Mouse (Mus musculus): ENCODE data around the gene Fggy.

Gene Fggy

DNA sequence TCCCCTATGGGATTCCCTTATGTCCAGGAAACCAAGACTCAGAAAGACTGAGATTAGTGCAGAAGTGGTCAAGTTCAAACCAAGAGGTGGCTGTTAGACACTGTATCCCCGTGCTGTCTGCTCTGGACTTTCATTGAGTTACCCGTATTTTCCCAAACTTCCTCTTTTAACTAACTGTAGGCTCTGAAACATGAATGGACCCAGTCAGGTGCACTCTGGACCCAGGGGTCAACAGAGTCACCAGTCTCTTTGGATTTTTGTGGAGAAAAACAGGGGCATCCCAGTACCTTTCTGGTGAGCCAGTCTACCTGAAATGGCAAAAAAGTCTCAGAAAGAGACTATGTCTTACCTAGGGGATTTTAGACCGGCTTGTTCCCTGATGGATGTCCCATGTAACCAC, 33.6 kb downstream of the Fggy start:
- DNase-seq (ENCODE audit: low spot score): no peak

DNA sequence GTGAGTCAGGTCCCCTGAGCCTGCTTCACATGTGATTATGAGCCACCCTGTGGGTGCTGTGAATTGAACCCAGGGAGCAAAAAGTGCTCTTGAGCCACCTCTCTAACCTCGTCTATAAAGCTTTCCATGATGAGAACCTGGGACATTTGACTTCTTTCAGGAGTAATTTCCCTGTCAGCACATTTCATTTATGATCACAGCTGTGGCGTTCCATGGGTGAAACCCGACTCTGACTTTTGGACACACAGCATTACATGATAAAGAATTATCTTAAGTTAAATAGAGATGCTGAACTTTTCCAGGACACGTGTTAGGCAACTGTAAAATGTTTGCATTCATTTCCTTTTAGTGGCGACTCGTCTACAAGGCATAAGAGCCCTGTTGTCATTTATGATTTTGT, 39.9 kb downstream of the Fggy start:
- no peak for DNase-seq (ENCODE audit: low spot score)

DNA sequence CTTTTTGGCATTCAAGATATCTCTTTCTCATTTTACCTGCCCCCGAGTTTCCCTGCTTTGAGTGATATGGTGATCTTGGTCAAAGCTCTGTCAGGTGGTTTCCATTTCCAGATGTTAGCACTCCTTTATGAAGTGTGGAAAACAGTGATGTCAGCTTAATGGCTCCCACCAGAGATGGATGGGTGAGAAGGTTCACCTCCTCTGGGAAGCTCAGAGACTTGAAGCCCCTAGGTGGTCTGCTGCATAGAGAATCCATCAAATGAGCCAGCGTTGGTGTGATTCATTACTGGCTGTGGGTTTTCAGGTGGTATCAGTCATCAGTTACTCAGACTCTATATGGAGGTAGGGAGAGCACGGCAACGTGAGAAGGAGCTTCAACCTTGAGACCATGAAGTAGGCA, 44.5 kb downstream of the Fggy start:
- DNase-seq (ENCODE audit: low spot score): no peak

DNA sequence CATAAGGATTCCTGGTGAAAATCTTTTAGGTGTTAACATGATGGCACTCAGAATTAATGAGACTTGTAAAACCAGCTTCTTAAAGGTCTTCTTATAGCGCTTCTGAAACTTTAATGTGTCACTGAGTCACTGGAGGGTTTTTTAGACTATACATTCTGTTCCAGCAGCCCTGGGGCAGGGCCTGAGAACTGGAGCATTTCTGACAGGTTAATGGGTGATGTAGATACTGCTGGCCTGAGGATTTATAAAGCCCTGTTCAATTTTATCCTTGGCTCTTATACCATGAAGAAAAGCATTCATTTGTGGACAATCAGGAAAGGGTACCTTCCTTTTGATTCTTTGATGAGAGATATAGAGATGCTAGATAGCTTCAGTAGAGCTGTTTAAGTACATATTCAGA, 45.9 kb downstream of the Fggy start:
- DNase-seq (ENCODE audit: low spot score): no peak

DNA sequence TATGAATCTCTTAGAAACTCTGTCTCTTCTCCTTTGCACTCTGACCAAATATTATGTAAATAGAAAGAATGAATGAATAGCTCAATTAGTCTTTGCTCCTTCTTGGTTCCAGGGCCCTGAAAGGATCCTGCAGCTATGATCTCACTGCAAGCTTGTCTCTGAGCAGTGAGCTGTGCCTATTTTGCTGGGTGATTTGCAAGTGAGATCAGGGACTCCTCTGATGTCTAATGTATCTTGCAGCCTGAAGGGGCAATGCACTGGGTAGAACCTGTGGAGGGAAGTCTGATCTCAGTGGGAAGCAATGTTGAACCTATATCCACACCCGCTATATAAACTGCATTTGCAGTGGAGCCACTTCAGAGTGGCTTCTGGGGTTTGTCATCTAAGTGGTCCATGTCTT, 53.4 kb downstream of the Fggy start:
- no peak for DNase-seq (ENCODE audit: low spot score)

DNA sequence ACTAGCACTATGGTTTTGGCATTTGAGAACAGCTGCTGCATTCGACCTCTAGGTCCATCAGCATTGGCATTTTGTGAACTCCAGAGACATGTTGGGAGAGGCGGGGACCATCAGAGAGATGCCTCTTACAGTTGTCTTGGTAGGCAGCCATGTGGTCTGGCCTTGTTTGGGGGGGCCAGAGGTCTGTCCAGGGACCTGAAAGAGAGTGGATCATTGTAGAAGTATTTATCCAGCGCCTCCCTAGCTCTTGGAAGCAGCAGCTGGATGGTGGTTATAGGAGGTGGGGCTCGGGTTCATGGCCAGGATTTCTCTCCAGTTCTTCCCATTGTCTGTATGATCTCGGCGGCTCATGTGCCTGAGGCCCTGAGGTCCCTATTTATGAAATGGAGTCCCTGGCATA, 54.1 kb downstream of the Fggy start:
- no peak for DNase-seq (ENCODE audit: low spot score)

DNA sequence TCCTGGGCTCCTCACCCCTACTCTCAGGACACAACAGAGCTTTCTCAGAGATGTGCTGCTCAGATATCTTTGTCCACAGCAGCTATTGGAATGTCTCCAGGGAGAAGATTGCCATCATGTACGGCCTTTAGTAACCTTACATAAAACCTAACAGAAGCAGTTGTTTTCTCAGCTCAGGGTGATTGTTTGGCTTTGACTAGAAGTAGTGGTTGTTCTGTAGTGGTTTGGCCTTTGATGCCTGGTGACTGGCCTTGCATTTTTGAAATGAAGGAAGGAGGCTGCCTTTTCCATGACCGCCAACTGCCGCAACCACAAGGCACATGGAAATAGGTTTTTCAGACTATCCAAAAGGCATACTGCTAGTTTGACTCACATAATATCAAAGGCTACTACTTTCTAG, 63.7 kb downstream of the Fggy start:
- no peak for DNase-seq (ENCODE audit: low spot score)

DNA sequence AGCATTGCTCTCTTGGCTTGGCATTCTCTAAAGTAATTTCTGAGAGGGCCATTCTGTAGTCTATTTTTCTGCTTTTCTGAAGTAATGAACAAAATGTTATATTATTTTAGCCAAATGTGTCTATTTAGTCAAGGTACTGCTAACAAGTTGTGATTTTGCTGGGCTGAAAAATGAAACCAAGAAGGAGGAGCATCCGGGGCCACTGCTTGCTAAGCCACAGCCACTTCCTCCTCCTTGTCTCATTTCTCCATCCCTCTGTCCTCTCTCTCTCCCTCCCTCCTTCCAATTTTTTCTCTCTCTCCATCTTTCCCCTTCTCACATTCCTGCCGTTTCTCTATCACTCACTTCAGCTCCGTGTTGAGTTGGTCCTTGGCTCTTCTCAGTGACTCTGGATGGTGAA, 67.4 kb downstream of the Fggy start:
- DNase-seq (ENCODE audit: low spot score): no peak

DNA sequence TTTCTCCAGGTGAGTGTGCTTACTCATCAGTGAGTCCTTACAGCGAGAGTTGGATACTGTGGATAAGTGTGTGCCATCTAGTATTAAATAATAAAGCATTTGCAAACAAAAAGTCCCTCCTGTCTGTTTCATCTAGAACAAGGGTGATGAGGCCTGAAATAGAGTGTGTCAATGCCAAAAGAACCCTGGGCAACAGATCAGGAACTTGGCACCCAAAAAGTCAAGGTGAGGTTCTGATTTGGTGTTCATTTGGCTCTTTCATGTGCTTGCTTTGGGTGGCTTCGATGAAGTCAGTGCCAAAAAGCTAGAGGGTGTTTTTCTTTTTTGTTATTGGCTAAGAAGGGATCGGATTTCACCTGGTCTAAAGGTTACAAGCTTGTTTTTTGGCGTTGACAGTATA, 68.3 kb downstream of the Fggy start:
- DNase-seq (ENCODE audit: low spot score): no peak

DNA sequence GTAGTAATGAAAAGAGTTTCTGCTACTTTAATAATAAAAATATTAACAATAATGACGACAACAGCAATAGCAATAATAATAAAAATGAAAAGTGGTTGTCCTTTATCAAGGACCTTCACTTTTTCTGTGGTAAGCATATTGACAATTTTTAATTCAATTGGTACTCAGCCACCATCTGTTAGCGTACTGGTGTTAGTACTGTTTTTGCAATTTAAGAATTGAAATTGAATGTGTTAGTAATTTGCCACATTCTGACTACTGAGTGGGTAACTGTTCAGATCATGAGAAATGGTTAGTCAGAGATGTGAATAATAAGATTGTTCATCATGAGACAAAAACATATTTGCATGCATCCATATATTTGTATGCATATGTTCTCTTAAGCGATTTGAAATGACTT, 68.9 kb downstream of the Fggy start:
- DNase-seq (ENCODE audit: low spot score): no peak

DNA sequence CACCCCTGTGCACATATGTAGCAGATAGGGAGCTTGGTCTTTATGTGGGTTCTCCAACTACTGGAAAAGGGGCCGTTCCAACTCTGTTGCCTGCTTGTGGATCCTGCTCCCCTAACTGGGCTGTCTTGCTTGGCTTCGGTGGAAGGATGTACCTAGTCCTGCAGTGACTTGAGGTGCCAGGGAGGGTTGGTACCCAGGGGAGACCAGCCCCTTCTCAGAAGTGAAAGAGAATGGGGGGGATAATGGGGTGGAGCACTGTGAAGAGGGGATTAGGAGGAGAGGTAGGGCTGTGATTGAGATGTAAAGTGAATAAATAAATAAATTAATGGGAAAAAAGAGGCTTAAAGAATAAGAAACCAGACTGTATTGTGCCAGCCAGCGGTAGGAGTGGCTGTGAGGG, 77.6 kb downstream of the Fggy start:
- no peak for DNase-seq (ENCODE audit: low spot score)

DNA sequence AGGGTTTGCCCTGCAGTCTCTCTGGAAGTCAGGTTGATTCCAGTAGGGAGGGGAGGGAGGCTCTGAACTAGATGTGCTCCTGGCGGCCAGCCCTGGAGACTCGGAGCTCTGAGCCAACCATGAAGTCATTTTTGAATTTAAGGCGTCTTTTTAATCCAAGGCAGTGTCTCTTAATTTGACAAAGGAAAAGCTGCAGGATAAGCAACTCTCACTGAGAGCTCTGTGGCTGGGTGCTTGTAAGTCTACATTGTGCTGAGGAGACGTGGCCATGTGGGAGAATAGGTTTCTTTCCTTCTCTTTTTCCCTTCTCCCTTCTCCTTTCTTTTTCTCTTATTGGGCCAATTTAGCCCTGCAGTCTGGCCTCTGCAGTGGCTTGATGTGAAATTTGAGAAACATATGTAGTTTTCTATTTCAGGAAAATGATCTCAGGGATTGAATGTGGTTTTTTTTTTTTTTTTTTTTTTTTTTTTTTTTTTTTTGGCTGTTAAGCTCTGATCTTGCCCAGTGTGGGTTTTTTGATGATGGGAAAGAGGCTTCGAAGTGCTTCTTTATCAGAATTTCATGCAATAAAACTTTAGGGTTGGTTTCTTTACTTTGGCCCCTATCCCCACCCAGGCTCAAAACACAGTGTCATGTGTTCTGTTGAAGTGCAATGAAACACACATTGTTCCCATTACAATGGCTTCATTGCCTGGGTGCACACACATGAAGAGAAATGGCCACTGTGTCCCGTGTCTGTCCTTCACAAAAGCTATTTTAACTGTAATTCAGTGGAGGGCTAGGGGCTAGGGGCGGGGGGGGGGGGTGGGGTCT, 79.8 kb downstream of the Fggy start:
- no peak for DNase-seq (ENCODE audit: low spot score)

DNA sequence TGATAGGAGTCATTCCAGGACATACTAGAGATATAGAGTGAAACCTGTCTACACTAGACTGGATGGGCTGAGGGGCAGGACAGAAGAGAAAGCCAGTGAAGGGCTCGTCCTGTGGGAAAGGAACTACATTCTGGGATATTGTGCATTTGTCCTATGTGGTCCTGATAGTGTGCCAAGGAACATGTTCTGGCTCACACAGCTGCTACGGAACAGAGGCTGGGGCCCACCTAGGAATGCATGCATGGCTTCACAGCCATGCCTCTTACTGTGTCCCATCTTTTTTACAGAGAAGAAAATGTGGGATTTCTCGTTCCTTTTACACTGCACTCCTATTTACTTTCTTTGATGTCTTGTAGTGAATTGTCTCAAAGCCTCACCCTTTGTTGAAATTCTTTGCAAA, 80.8 kb downstream of the Fggy start:
- no peak for DNase-seq (ENCODE audit: low spot score)

DNA sequence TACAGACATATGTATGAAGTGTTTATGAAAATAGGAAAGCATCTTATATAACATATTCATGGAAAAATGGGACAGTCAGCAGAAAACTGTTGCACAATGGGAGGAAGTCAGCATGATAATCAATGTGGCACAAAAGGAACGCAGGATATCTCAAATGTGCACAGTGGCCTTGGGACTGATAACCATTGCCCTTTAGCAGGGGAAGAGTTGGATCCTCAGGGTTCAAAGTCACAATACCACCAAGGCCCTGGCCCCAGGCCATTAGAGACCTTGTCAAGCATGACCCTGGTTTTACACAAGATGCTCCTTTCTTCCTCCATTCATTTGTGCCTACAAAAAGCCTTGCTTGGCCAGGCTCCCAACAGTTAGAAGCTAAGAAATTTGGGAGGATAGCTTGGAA, 83.5 kb downstream of the Fggy start:
- DNase-seq (ENCODE audit: low spot score): no peak

DNA sequence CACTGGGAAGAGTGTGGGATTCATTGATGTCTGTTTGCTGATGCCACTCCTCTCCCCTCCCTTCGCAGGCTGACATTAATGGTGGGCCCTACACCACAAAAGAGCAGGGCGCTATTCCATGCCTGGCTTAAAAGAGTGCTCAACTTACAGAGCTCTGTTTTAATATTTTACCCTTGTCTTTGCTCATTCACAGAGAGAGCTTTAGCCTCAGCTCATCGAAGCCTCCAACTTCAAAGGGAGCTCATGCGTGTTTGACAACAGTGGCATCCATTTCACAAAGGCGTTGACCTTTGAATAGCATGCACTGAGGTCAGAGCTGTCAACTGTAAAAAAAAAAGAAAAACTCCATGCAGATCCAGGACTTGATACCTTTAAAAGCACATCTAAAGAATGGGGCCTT, 86.7 kb downstream of the Fggy start:
- no peak for DNase-seq (ENCODE audit: low spot score)

DNA sequence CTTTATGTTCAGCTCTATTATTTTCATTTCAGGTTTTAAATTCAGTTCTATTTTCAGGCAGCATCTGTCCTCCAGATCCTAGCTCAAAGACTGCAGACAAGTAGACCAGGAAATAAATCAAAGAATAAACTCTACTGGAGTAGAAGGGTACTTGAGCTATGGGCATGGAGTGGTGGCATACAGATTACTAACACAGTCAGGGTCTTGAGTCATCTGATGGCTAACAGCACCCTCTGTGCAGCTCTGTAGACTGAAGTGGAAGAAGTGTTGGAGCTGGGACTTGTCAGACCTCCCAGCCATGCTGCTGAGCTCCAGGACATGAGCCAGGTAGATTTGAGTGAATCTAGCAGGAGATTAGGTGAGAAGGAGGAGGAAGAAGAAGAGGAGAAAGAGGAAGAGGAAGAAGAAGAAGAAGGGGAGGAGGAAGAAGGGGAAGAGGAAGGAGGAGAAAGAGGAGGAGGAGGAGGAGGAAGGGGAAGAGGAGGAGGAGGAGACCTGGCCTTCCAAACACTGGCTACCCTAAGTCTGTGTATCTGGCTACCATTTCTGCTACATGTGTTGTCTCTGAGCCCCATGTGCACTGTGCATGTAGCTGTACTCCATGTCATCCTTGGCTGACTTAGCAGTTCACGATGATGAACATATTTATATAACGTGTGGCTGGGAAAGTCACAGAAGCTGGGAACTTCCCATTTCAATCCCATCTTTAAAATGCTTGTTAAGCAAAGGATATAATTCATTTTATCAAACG, 91.7 kb downstream of the Fggy start:
- DNase-seq (ENCODE audit: low spot score): no peak

DNA sequence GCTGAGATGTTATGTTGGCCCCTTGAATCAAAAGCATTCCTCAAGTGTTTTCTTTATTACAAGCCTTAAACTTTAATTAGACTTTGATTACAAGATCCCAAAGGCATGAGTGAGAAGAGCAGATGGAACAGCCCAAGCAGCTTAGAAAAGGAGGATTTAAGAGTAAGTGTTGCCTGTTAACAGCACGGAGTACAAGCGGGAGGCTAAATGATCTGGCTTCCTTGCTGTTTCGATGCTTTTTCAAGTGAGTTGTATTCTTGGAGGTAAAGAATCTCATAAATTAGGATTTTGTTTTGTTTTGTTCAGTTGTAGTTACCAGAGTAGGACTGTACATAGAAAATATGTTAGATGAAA, 92.2 kb downstream of the Fggy start:
- DNase-seq (ENCODE audit: low spot score): no peak

DNA sequence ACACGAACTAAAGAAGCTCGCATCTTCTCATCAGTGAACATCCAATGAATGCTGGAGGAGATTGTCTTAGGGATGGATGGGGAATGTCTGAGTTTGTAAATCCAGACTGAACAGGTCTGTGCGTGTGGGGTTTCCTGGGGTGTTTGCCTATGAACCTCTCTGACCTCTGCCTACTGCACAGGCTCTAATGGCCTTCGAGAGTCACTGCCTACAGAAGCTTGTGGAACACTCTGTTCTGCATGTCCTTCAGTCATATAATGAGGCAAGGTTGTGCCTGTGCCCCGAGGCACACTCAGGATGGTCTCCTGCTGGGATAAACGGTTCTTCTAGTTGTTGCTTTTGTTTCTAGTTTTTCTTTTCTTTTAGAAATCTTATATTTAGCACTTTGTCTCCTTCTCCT, 92.7 kb downstream of the Fggy start:
- no peak for DNase-seq (ENCODE audit: low spot score)

DNA sequence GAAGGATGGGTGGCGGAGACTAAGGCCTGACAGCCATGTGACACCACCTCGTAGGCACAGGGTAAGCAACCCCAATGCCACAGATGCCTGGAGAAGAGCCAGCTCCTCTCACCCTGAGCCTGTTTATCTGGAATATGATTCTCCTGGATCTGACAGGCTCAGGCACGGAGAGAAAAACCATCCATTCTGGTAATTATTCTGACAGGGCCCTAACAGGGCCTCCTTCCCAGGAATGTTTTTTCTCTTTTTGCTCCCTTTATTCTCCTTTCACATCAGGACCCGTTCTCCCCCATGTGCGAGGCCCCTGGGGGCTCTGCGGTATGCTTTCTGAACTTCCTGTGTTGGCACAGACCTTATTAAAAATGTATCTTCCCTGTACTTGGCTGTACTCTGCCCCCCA, 94.7 kb downstream of the Fggy start:
- no peak for DNase-seq (ENCODE audit: low spot score)

DNA sequence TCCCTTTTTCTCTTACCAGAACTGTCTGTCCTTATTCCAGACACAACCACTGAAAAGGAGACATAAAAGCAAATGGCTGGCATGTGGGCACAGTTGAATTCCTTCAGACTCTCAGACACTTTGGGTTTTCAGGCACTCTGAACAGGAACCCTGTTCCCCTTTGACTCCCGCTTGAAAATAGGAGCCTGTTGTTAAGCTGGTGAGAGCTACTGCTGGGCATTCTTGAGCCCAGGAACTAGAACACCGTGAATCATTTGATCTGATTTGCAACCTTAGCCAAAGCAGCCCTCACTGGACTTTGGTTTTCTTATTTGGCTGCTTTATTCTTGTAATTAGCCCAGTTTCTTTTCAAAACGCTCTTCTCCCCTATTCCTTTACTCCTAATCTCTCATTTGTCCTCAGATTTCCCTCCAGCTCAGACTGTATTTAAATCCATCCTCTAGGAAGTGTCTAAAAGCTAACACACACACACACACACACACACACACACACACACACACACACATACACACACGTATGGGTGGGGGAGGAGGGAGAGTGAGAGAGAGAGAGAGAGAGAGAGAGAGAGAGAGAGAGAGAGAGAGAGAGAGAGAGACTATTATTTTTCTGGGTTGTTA, 96.1 kb downstream of the Fggy start:
- DNase-seq (ENCODE audit: low spot score): no peak

DNA sequence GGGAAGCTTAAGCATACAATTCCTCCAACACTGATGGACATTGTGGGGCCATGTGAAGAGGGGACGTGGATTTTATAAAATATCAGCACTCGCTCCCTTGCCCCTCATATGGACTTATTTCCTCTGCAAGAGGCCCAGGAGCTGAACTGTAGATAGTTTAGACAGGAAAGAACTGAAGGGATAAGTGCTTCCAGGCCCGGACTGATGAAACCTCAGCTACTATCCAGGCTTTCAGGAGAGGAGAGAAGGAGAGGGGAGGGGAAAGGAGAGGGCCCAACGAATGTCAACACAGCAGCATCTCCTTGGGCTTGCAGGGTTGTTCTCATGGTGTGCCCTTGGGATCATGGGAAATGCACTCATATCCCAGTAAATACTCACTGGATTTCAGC, 96.6 kb downstream of the Fggy start:
- no peak for DNase-seq (ENCODE audit: low spot score)

DNA sequence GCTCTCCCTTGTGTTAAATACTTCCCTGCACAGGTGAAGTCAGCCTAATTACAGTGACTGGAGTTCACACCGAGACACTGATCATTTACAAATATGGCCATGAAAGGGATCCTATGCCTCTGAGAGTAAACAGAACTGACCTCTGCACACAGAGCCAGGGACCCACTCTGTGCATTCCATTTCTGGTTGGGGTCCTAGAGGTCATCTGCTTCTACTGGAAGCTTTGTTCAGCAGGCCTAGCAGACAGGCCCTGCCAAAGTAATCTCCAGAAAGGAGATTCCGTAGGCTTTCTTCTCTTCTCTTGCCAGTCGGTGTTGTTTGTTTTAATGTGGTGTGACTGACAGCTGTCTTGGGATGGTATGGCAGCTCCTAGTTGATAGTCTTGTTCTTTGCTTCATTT, 101.7 kb downstream of the Fggy start:
- DNase-seq (ENCODE audit: low spot score): no peak

DNA sequence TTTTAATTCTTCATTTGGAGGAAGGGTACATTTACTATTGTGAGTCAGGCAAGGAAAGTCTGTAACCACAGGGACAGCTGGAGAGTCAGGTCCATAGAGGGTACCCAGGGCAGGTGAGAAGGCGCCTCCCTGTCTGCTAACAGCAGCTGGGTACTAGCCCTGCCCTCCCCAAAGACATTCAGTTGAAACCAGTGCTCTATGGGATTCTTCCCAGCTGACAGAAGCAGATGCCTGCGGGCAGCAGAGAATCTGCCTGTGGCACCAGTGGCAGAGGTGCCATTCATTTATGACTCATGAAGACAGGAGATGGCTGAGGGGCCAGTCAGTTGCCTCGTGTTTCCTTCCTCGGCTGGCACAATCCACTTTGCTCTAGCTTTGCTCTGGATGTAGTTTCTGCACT, 106.3 kb downstream of the Fggy start:
- DNase-seq (ENCODE audit: low spot score): no peak

DNA sequence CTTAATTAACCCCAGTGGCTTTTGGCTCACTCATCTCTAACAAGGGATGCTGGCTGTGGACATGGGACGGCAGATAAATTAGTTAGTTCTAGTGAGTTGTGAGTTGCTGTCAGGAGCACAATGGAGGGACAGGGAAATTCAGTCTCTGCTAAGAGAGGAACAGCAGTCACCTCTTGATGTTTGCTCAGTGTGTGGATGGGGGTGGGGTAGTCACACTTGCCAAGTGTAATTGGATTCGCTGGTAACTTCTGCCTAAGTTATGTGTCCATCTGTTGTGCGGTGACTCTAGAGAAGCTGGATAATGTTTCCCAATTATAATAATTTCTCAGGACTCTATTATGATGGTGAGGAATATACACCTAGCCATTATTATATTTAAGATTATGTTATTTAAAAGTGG, 107.0 kb downstream of the Fggy start:
- DNase-seq (ENCODE audit: low spot score): no peak

Measured in urinary bladder, postnatal 10 days (tissue).